Mouse (Mus musculus) MEL (cell line): ENCODE results near the gene Slc6a9. TPM values are rescaled to one million over a fixed set of nuclear protein-coding genes. Genes with fewer than 3 reads are reported as not detected.

Experiments
- DNase-seq: peaks from one replicate; pipeline ENCODE4 v3.0.0; 2011; ENCODE audit warnings: low read depth, low spot score
- H3K27ac ChIP-seq: 2 replicates; pipeline ENCODE4 v1.5.1; 2012; ENCODE audit warnings: low read depth, mild to moderate bottlenecking, control low read depth, low read length, moderate library complexity; ENCODE audit not compliant: control insufficient read depth
- H3K27me3 ChIP-seq, 2 experiments: fragments of 150-350 bp in 1 of 2; sonication (generic) in 1 of 2; 2 replicates each; pipeline ENCODE4 v1.6.1; 2012; ENCODE audit warnings: low read length in 2 of 2, mild to moderate bottlenecking in 2 of 2, improper control_type of control experiment in 1 of 2, moderate library complexity in 1 of 2; ENCODE audit not compliant: insufficient read depth in 2 of 2, control insufficient read depth in 1 of 2
- H3K36me3 ChIP-seq, 2 experiments: 2 replicates each; pipeline ENCODE4 v1.6.1; 2012 to 2014; ENCODE audit warnings: low read length in 2 of 2, improper control_type of control experiment in 1 of 2, inconsistent platforms in 1 of 2, mild to moderate bottlenecking in 1 of 2; ENCODE audit not compliant: insufficient read depth in 2 of 2, control insufficient read depth in 1 of 2
- H3K4me1 ChIP-seq, 2 experiments: fragments of 150-350 bp in 1 of 2; sonication (generic) in 1 of 2; 2 replicates each; pipeline ENCODE4 v1.6.1; 2012; ENCODE audit warnings: low read length in 2 of 2, improper control_type of control experiment in 1 of 2, mild to moderate bottlenecking in 1 of 2; ENCODE audit not compliant: insufficient read depth in 2 of 2, control insufficient read depth in 1 of 2
- H3K4me3 ChIP-seq, 2 experiments: fragments of 150-350 bp in 1 of 2; sonication (generic) in 1 of 2; 2 replicates each; pipeline ENCODE4 v1.5.1; 2012; ENCODE audit warnings: low read depth in 2 of 2, low read length in 2 of 2, mild to moderate bottlenecking in 2 of 2, moderate library complexity in 2 of 2, control low read depth in 1 of 2, improper control_type of control experiment in 1 of 2; ENCODE audit not compliant: control insufficient read depth in 1 of 2, insufficient read depth in 1 of 2
- H3K79me2 ChIP-seq: 2 replicates; pipeline ENCODE4 v1.6.1; 2012; ENCODE audit warnings: mild to moderate bottlenecking, low read length, moderate library complexity; ENCODE audit not compliant: control insufficient read depth, poor library complexity, insufficient read depth
- H3K9ac ChIP-seq: 2 replicates; pipeline ENCODE4 v1.6.1; 2012; ENCODE audit warnings: low read depth, mild to moderate bottlenecking, control low read depth, low read length, moderate library complexity; ENCODE audit not compliant: control insufficient read depth, poor library complexity, severe bottlenecking
- H3K9me3 ChIP-seq: fragments of 150-350 bp; sonication (generic); replicated peaks from 2 replicates; pipeline ENCODE4 v1.6.1; 2012; ENCODE audit warnings: mild to moderate bottlenecking, low read length, improper control_type of control experiment, moderate library complexity; ENCODE audit not compliant: insufficient read depth
- BHLHE40 ChIP-seq: IDR thresholded peaks from 2 replicates; pipeline ENCODE4 v1.6.1; 2012; ENCODE audit warnings: low read depth, mild to moderate bottlenecking, inconsistent platforms, low read length, improper control_type of control experiment, borderline replicate concordance
- CHD1 ChIP-seq: IDR thresholded peaks from 2 replicates; pipeline ENCODE4 v1.6.1; 2012; ENCODE audit warnings: low read depth, mild to moderate bottlenecking, inconsistent platforms, low read length, improper control_type of control experiment
- JUND ChIP-seq: IDR thresholded peaks from 2 replicates; pipeline ENCODE4 v1.6.1; 2011; ENCODE audit warnings: low read depth, mild to moderate bottlenecking, improper control_type of control experiment, low read length
- KAT2A ChIP-seq: conservative IDR thresholded peaks from 2 replicates; pipeline ENCODE4 v1.6.1; 2012; ENCODE audit warnings: low read depth, low read length, improper control_type of control experiment, inconsistent platforms
- MAX ChIP-seq: IDR thresholded peaks from 2 replicates; pipeline ENCODE4 v1.6.1; 2011; ENCODE audit warnings: low read length, improper control_type of control experiment
- MEF2A ChIP-seq: IDR thresholded peaks from 2 replicates; pipeline ENCODE4 v1.6.1; 2014; ENCODE audit warnings: low read depth, mild to moderate bottlenecking, inconsistent platforms, low read length, improper control_type of control experiment; ENCODE audit not compliant: poor library complexity, insufficient replicate concordance, severe bottlenecking; ENCODE audit errors: extremely low read depth
- MYC ChIP-seq: IDR thresholded peaks from 2 replicates; pipeline ENCODE4 v1.6.1; 2011; ENCODE audit warnings: low read depth, mild to moderate bottlenecking, low read length, improper control_type of control experiment, moderate library complexity
- NELFE ChIP-seq: IDR thresholded peaks from 2 replicates; pipeline ENCODE4 v1.6.1; 2011; ENCODE audit warnings: low read depth, low read length, improper control_type of control experiment
- NRF1 ChIP-seq: IDR thresholded peaks from 2 replicates; pipeline ENCODE4 v1.6.1; 2014; ENCODE audit warnings: low read depth, mild to moderate bottlenecking, inconsistent platforms, low read length, improper control_type of control experiment, moderate library complexity; ENCODE audit not compliant: poor library complexity, insufficient read depth, severe bottlenecking
- POLR2A ChIP-seq, 2 experiments: IDR thresholded peaks; 2 replicates each; pipeline ENCODE4 v1.6.1; 2011 to 2012; ENCODE audit warnings: low read length in 2 of 2, mild to moderate bottlenecking in 2 of 2, control low read depth in 1 of 2, improper control_type of control experiment in 1 of 2, low read depth in 1 of 2, moderate library complexity in 1 of 2; ENCODE audit not compliant: control insufficient read depth in 1 of 2, insufficient read depth in 1 of 2, poor library complexity in 1 of 2
- POLR2AphosphoS2 ChIP-seq: IDR thresholded peaks from 2 replicates; pipeline ENCODE4 v1.6.1; 2011; ENCODE audit warnings: low read length, improper control_type of control experiment
- POLR2AphosphoS5 ChIP-seq: IDR thresholded peaks from 2 replicates; pipeline ENCODE4 v1.6.1; 2012; ENCODE audit warnings: low read depth, borderline replicate concordance, mild to moderate bottlenecking, inconsistent platforms, low read length, moderate library complexity, mixed read lengths
- RCOR1 ChIP-seq: IDR thresholded peaks from 2 replicates; pipeline ENCODE4 v1.6.1; 2012; ENCODE audit warnings: low read depth, mild to moderate bottlenecking, inconsistent platforms, low read length, improper control_type of control experiment
- TBP ChIP-seq: IDR thresholded peaks from 2 replicates; pipeline ENCODE4 v1.8.0; 2011; ENCODE audit warnings: low read depth, low read length, improper control_type of control experiment
- ZC3H11A ChIP-seq: IDR thresholded peaks from 2 replicates; pipeline ENCODE4 v1.6.1; 2012; ENCODE audit warnings: low read depth, mild to moderate bottlenecking, inconsistent platforms, low read length, improper control_type of control experiment
- ZMIZ1 ChIP-seq: IDR thresholded peaks from 2 replicates; pipeline ENCODE4 v1.6.1; 2012; ENCODE audit warnings: low read depth, mild to moderate bottlenecking, inconsistent platforms, low read length, improper control_type of control experiment, moderate library complexity
- polyA plus RNA-seq, 2 experiments: library from polyadenylated mRNA; stranded (reverse) in 1 of 2; unstranded in 1 of 2; fragments of >175 nt in 1 of 2; fragments of >200 nt in 1 of 2; gene quantifications; 2 replicates each; pipeline versions ENCODE4 v1.2.1 to v1.2.4; 2012; ENCODE audit warnings: low replicate concordance in 2 of 2, low read depth in 1 of 2; ENCODE audit not compliant: insufficient read length in 2 of 2, insufficient read depth in 1 of 2, missing spikeins in 1 of 2
- total RNA-seq: library from RNA; depleted of rRNA; stranded (reverse); fragments of 300-350 nt; gene quantifications from 2 replicates; pipeline ENCODE4 v1.2.3, GENCODE M21; 2012

Slc6a9 gene
- total and polyA plus RNA-seq, 3 experiments = 3.2 to 21.2 TPM; not detected in 1

GRCm38 (mm10) chr4:117904094-117904493, 69.8 kb downstream of the Slc6a9 start:
- no peaks in the 10 kb centered on the region for H3K79me2 ChIP-seq
- H3K27me3 ChIP-seq = no peaks in the 10 kb centered on the region
- no peak overlapping the region for H3K9ac ChIP-seq
- TF ChIP-seq JUND (no peak), MAX (no peak), POLR2A (IDR thresholded peaks at IDR 0.05; ENCODE audit: control insufficient read depth in 1 of 2, insufficient read depth in 1 of 2, low read depth in 1 of 2, low read length in 2 of 2, poor library complexity in 1 of 2) (no peak)
- H3K36me3 ChIP-seq = peaks cover 0 to 5% of the 10 kb centered on the region in 2 experiments; a peak in 1 of 4 replicates
- H3K4me1 ChIP-seq = no peaks in the 10 kb centered on the region; a peak in 1 of 4 replicates
- no peak for DNase-seq
- no peaks in the 10 kb centered on the region for H3K9me3 ChIP-seq
- H3K27ac ChIP-seq = no peak overlapping the region
- no peak overlapping the region for H3K4me3 ChIP-seq

GRCm38 (mm10) chr4:117904761-117905160, 70.5 kb downstream of the Slc6a9 start:
- no peaks in the 10 kb centered on the region for H3K27me3 ChIP-seq
- H3K36me3 ChIP-seq = peaks cover 0 to 5% of the 10 kb centered on the region in 2 experiments; a peak in 1 of 4 replicates
- no peak for DNase-seq
- no peak overlapping the region for H3K4me3 ChIP-seq
- TF ChIP-seq TBP (no peak), POLR2AphosphoS5 (no peak), CHD1 (no peak), ZMIZ1 (no peak), NELFE (no peak), BHLHE40 (no peak), POLR2AphosphoS2 (no peak), MYC (no peak), KAT2A (no peak), MEF2A (no peak), RCOR1 (no peak), POLR2A (IDR thresholded peaks at IDR 0.05; ENCODE audit: control insufficient read depth in 1 of 2, insufficient read depth in 1 of 2, low read depth in 1 of 2, low read length in 2 of 2, poor library complexity in 1 of 2) (no peak), NRF1 (no peak), ZC3H11A (no peak)
- no peaks in the 10 kb centered on the region for H3K9me3 ChIP-seq
- H3K9ac ChIP-seq = no peak overlapping the region
- H3K4me1 ChIP-seq = no peaks in the 10 kb centered on the region; a peak in 1 of 4 replicates
- no peak overlapping the region for H3K27ac ChIP-seq
- H3K79me2 ChIP-seq = 0 out of 2 replicates have a peak, but pooled peaks cover 1% of the 10 kb centered on the region
